Mouse (Mus musculus): ENCODE measurements around the gene Parva. TPM values are rescaled to one million over a fixed set of nuclear protein-coding genes. Genes with fewer than 3 reads are reported as not detected.
A peak's percentile ranks its signal among the peaks of the same experiment; 100 is the strongest.

The Parva gene
- total RNA-seq, 1 experiment, result 13.9 TPM

DNA sequence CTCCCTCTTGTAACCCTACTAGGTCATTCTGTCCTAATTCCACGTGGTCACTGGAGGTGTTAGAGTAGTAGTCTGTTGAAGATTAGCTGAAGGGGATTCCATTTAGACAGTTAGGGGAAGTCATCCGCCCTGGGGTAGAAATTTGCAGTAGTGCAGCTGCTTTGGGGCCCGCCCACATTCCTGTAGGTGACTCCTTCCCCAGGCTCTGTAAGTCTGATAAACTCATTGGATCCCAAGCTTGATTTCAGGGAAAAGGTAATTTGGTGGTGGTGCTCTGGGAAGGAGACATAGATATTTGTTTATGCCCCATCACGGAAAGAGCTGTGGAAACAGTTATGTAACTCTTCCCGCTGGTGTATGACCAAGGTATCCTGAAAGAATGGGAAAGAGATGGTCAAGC lies 494 bp upstream of the Parva start:
- TF ChIP-seq ZNF384 (IDR thresholded peaks at IDR 0.05; ENCODE audit: low read depth, low read length) (no peak), HCFC1 (IDR thresholded peaks at IDR 0.05; ENCODE audit: borderline replicate concordance, insufficient read depth, low read length) (no peak), CHD2 (IDR thresholded peaks at IDR 0.05; ENCODE audit: low read depth, low read length) (no peak), ZC3H11A (IDR thresholded peaks at IDR 0.05; ENCODE audit: borderline replicate concordance, low read depth, low read length) (no peak), MAFK (IDR thresholded peaks at IDR 0.05; ENCODE audit: insufficient read depth, low read depth, low read length) (no peak)
- peaks cover 3% of the 10 kb centered on the region in 2 experiments; a peak in 1 of 4 replicates for H3K4me1 ChIP-seq (ENCODE audit: control insufficient read depth in 2 of 2, insufficient read depth in 2 of 2, low read length in 2 of 2, poor library complexity in 1 of 2)
- no peak overlapping the region for H3K27ac ChIP-seq (ENCODE audit: insufficient read depth, low read depth, low read length, poor library complexity, severe bottlenecking)
- H3K4me3 ChIP-seq (ENCODE audit: insufficient read depth in 1 of 2, low read depth in 1 of 2, low read length in 2 of 2, poor library complexity in 1 of 2, severe bottlenecking in 1 of 2), result no peak overlapping the region
- no peak overlapping the region for H3K9ac ChIP-seq (ENCODE audit: insufficient read depth, low read depth, low read length, poor library complexity, severe bottlenecking)
- H3K9me3 ChIP-seq (ENCODE audit: control insufficient read depth, insufficient read depth, low read depth, low read length), result no peaks in the 10 kb centered on the region
- no peak for DNase-seq (ENCODE audit: low read depth, low spot score)
- no peaks in the 10 kb centered on the region for H3K36me3 ChIP-seq (ENCODE audit: control insufficient read depth, insufficient read depth, low read length, poor library complexity, severe bottlenecking)
- in situ Hi-C loops (cut with MboI; ENCODE audit: low sequenced_read_pairs in 2 of 2, unreplicated experiment in 2 of 2), result no loop called here

DNA sequence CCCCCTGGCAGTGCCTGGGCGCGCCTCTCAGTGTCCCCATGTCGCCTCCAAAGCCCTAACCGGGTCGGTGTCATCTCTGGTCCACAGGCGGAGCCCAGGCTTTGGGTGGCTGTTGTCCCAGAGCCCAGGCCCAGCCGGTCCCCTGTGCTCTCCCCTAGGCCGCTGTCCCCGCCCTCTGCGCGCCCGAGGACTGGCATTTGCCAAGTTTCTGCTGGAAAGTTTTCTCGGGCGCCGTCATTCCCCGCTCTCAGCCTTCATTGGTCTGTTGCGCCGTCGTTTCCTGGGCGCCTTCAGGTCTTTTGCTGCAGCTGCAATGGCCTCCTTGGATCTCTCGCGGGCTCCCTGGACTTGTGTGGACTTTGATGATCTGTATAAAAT lies 842 bp downstream of the Parva start:
- no peaks in the 10 kb centered on the region for H3K36me3 ChIP-seq (ENCODE audit: control insufficient read depth, insufficient read depth, low read length, poor library complexity, severe bottlenecking)
- no peak overlapping the region for H3K27ac ChIP-seq (ENCODE audit: insufficient read depth, low read depth, low read length, poor library complexity, severe bottlenecking)
- H3K4me1 ChIP-seq (ENCODE audit: control insufficient read depth in 2 of 2, insufficient read depth in 2 of 2, low read length in 2 of 2, poor library complexity in 1 of 2), result peaks cover 3% of the 10 kb centered on the region in 2 experiments; a peak in 1 of 4 replicates
- H3K9me3 ChIP-seq (ENCODE audit: control insufficient read depth, insufficient read depth, low read depth, low read length), result no peaks in the 10 kb centered on the region
- H3K4me3 ChIP-seq (ENCODE audit: insufficient read depth in 1 of 2, low read depth in 1 of 2, low read length in 2 of 2, poor library complexity in 1 of 2, severe bottlenecking in 1 of 2), result peak overlapping the region; percentile 79 to 92
- DNase-seq (ENCODE audit: low read depth, low spot score), result no peak
- H3K9ac ChIP-seq (ENCODE audit: insufficient read depth, low read depth, low read length, poor library complexity, severe bottlenecking), result peak overlapping the region; percentile 78
- TF ChIP-seq HCFC1 (IDR thresholded peaks at IDR 0.05; ENCODE audit: borderline replicate concordance, insufficient read depth, low read length) (0 out of 2 replicates have a peak, but pooled peaks have one; percentile 7), MAFK (IDR thresholded peaks at IDR 0.05; ENCODE audit: insufficient read depth, low read depth, low read length) (no peak), CHD2 (IDR thresholded peaks at IDR 0.05; ENCODE audit: low read depth, low read length) (no peak), ZC3H11A (IDR thresholded peaks at IDR 0.05; ENCODE audit: borderline replicate concordance, low read depth, low read length) (no peak), ZNF384 (IDR thresholded peaks at IDR 0.05; ENCODE audit: low read depth, low read length) (no peak)
- in situ Hi-C loops (cut with MboI; ENCODE audit: low sequenced_read_pairs in 2 of 2, unreplicated experiment in 2 of 2), result no loop called here

DNA sequence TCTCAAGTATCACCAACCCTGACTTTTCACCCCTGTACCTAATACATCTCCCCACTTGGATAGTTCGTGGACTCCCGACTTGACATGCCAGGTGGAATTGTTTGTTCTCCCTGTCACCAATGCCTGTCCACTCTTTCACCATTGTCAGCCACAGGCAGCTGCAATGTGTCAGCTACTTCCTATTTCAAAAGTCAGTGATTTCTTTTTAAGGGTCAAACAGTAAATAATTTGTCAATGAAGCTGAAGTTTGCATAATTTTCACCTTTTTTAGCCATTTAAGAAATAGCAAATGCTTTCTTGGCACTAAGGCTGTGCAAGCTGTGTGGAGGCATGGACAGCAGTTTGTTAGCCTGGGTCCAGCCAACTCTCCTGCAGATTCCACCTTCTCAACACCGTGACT lies 12.5 kb downstream of the Parva start:
- Histone ChIP-seq H3K9ac (ENCODE audit: insufficient read depth, low read depth, low read length, poor library complexity, severe bottlenecking) (no peak overlapping the region), H3K9me3 (ENCODE audit: control insufficient read depth, insufficient read depth, low read depth, low read length) (no peaks in the 10 kb centered on the region), H3K36me3 (ENCODE audit: control insufficient read depth, insufficient read depth, low read length, poor library complexity, severe bottlenecking) (no peaks in the 10 kb centered on the region), H3K27ac (ENCODE audit: insufficient read depth, low read depth, low read length, poor library complexity, severe bottlenecking) (no peak overlapping the region), H3K4me1 (ENCODE audit: control insufficient read depth in 2 of 2, insufficient read depth in 2 of 2, low read length in 2 of 2, poor library complexity in 1 of 2) (no peaks in the 10 kb centered on the region; a peak in 1 of 4 replicates), H3K4me3 (ENCODE audit: insufficient read depth in 1 of 2, low read depth in 1 of 2, low read length in 2 of 2, poor library complexity in 1 of 2, severe bottlenecking in 1 of 2) (no peak overlapping the region)
- TF ChIP-seq MAFK (IDR thresholded peaks at IDR 0.05; ENCODE audit: insufficient read depth, low read depth, low read length) (no peak), CHD2 (IDR thresholded peaks at IDR 0.05; ENCODE audit: low read depth, low read length) (no peak), ZC3H11A (IDR thresholded peaks at IDR 0.05; ENCODE audit: borderline replicate concordance, low read depth, low read length) (no peak), ZNF384 (IDR thresholded peaks at IDR 0.05; ENCODE audit: low read depth, low read length) (no peak), HCFC1 (IDR thresholded peaks at IDR 0.05; ENCODE audit: borderline replicate concordance, insufficient read depth, low read length) (no peak)
- no peak for DNase-seq (ENCODE audit: low read depth, low spot score)
- in situ Hi-C loops (cut with MboI; ENCODE audit: low sequenced_read_pairs in 2 of 2, unreplicated experiment in 2 of 2), result no loop called here

DNA sequence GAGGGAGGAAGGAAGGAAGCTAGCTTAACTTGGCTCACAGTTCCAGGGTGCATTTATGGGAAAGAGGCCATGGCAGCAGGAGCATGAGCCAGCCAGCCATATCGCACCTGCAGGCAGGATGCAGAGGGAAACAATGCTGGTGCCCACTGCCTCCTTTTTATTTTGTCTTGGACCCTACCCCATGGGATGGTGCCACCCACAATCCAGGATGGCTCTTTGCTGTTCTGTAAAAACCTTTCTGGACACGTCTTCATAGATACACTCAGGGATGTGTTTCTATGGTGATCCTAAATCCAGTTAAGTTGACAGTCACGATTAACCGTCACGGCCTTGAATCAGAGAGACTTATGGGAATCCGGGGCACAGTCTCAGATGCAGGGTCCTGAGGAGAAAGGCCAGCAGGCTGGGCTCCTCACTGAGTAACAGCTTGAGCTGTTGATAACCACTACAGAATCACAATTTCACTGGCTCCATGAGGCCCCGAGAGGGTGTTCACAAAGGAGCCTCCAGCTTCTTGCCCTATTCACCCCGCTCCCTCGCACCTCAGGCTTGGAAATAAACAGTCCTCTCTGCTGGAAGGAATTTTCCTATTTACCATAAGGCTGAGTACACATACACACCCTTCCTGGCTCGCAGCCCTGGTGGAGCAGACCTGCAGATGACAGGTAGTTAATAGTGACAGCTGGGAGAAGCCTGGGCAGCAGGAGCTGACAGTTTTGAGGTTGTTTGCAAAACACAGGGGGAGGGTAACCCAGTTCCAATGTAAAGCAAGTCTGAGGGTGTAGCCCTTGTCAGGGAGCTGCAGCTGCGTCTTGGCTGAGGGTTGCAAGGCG lies 17.1 kb downstream of the Parva start:
- H3K9ac ChIP-seq (ENCODE audit: insufficient read depth, low read depth, low read length, poor library complexity, severe bottlenecking), result no peak overlapping the region
- no peak for DNase-seq (ENCODE audit: low read depth, low spot score)
- in situ Hi-C loops (cut with MboI; ENCODE audit: low sequenced_read_pairs in 2 of 2, unreplicated experiment in 2 of 2), result no loop called here
- no peak overlapping the region for H3K4me3 ChIP-seq (ENCODE audit: insufficient read depth in 1 of 2, low read depth in 1 of 2, low read length in 2 of 2, poor library complexity in 1 of 2, severe bottlenecking in 1 of 2)
- no peaks in the 10 kb centered on the region for H3K36me3 ChIP-seq (ENCODE audit: control insufficient read depth, insufficient read depth, low read length, poor library complexity, severe bottlenecking)
- no peak overlapping the region for H3K27ac ChIP-seq (ENCODE audit: insufficient read depth, low read depth, low read length, poor library complexity, severe bottlenecking)
- TF ChIP-seq ZNF384 (IDR thresholded peaks at IDR 0.05; ENCODE audit: low read depth, low read length) (no peak), CHD2 (IDR thresholded peaks at IDR 0.05; ENCODE audit: low read depth, low read length) (no peak), MAFK (IDR thresholded peaks at IDR 0.05; ENCODE audit: insufficient read depth, low read depth, low read length) (no peak), ZC3H11A (IDR thresholded peaks at IDR 0.05; ENCODE audit: borderline replicate concordance, low read depth, low read length) (no peak), HCFC1 (IDR thresholded peaks at IDR 0.05; ENCODE audit: borderline replicate concordance, insufficient read depth, low read length) (no peak)
- H3K4me1 ChIP-seq (ENCODE audit: control insufficient read depth in 2 of 2, insufficient read depth in 2 of 2, low read length in 2 of 2, poor library complexity in 1 of 2), result no peaks in the 10 kb centered on the region; a peak in 1 of 4 replicates
- H3K9me3 ChIP-seq (ENCODE audit: control insufficient read depth, insufficient read depth, low read depth, low read length), result no peaks in the 10 kb centered on the region

All from ES-E14 (cell line).